Mouse (Mus musculus) forebrain, embryonic 11.5 days (tissue): Measurements from ENCODE around the gene Colq. TPM values are rescaled to one million over a fixed set of nuclear protein-coding genes. Genes with fewer than 3 reads are reported as not detected.

ENCODE experiments used
- ATAC-seq: fragments of 200-750 bp; cut with Nextera tagmentation; replicated peaks from 2 replicates; pipeline ENCODE4 v1.8.0; 2017; ENCODE audit warnings: moderate TSS enrichment; ENCODE audit not compliant: low FRiP score
- DNase-seq: peaks from one replicate; pipeline ENCODE4 v3.0.0-alpha.2; 2017; ENCODE audit warnings: low spot score
- H3K27ac ChIP-seq: fragments of 300-500 bp; sonication (generic); 2 replicates; pipeline ENCODE4 v1.5.1; 2014; ENCODE audit warnings: low read depth, low read length
- H3K27me3 ChIP-seq: fragments of 300-500 bp; sonication (generic); 2 replicates; pipeline ENCODE4 v1.6.1; 2014; ENCODE audit warnings: mild to moderate bottlenecking, low read length, mixed read lengths; ENCODE audit not compliant: control insufficient read depth, insufficient read depth
- H3K36me3 ChIP-seq: fragments of 300-500 bp; sonication (generic); 2 replicates; pipeline ENCODE4 v1.6.1; 2014; ENCODE audit warnings: mild to moderate bottlenecking, low read length, moderate library complexity, mixed read lengths; ENCODE audit not compliant: control insufficient read depth, insufficient read depth
- H3K4me1 ChIP-seq: fragments of 300-500 bp; sonication (generic); replicated peaks from 2 replicates; pipeline ENCODE4 v1.6.1; 2014; ENCODE audit warnings: low read length, mixed read lengths; ENCODE audit not compliant: control insufficient read depth, insufficient read depth
- H3K4me2 ChIP-seq: fragments of 300-500 bp; sonication (generic); 2 replicates; pipeline ENCODE4 v1.6.1; 2014; ENCODE audit warnings: low read depth, mild to moderate bottlenecking, low read length, moderate library complexity, mixed read lengths; ENCODE audit not compliant: severe bottlenecking
- H3K4me3 ChIP-seq: fragments of 300-500 bp; sonication (generic); 2 replicates; pipeline ENCODE4 v1.5.1; 2014; ENCODE audit warnings: low read depth, low read length
- H3K9ac ChIP-seq: fragments of 300-500 bp; sonication (generic); 2 replicates; pipeline ENCODE4 v1.6.1; 2014; ENCODE audit warnings: low read length
- H3K9me3 ChIP-seq: fragments of 300-500 bp; sonication (generic); 2 replicates; pipeline ENCODE4 v1.6.1; 2016; ENCODE audit warnings: low read length, mixed read lengths; ENCODE audit not compliant: control insufficient read depth
- WGBS: fragments of 180-500 bp; shearing (Covaris S2); extraction: QIAGEN DNeasy Blood & Tissue Kit; methylation state at CpG from one replicate; pipeline ENCODE4 v1.1.7; 2014; 5-methylcytosine and 5-hydroxymethylcytosine counted together
- polyA plus RNA-seq: library from polyadenylated mRNA; unstranded; fragments of >200 nt; fragmentation: Nextera tagmentation; extraction: Ambion mirVana; gene quantifications from 2 replicates; pipeline ENCODE4 v1.2.1, GENCODE M21; 2014

Gene Colq
- polyA plus RNA-seq, 1 experiment from 2014 or later, result not detected

GRCm38 (mm10) chr14:31496241-31496646 lies 94.9 kb downstream of the Colq start:
- no peak for DNase-seq
- no peak for ATAC-seq
- peak overlapping the region; percentile 93 for H3K9ac ChIP-seq
- H3K4me1 ChIP-seq, result peaks cover 12% of the 10 kb centered on the region
- peak overlapping the region; percentile 92 for H3K4me3 ChIP-seq
- no peaks in the 10 kb centered on the region for H3K9me3 ChIP-seq
- 66% methylated on average over 7 of the region's 7 CpGs for WGBS
- no peaks in the 10 kb centered on the region for H3K27me3 ChIP-seq
- H3K36me3 ChIP-seq, result no peaks in the 10 kb centered on the region; the same call in 1 of the 2 replicates
- H3K27ac ChIP-seq, result no peak overlapping the region
- peak overlapping the region; percentile 92 for H3K4me2 ChIP-seq

- DNase-seq (no peak), ATAC-seq (no peak)
- Histone ChIP-seq H3K27ac (peak overlapping the region; percentile 61; the same call in 1 of the 2 replicates), H3K9ac (peak overlapping the region; percentile 93), H3K4me1 (peaks cover 12% of the 10 kb centered on the region), H3K36me3 (no peaks in the 10 kb centered on the region; the same call in 1 of the 2 replicates), H3K4me3 (peak overlapping the region; percentile 92), H3K27me3 (no peaks in the 10 kb centered on the region), H3K9me3 (no peaks in the 10 kb centered on the region), H3K4me2 (peak overlapping the region; percentile 92)
- WGBS, result 8% methylated on average over 8 of the region's 8 CpGs
Measured at GRCm38 (mm10) chr14:31495538-31495937, 95.6 kb downstream of the Colq start.

GRCm38 (mm10) chr14:31494975-31495455 lies 96.1 kb downstream of the Colq start, which contains the start of gene Mettl6:
Gene Mettl6 (minus strand): TSS chr14:31495040.
- no peaks in the 10 kb centered on the region; the same call in 1 of the 2 replicates for H3K36me3 ChIP-seq
- H3K4me3 ChIP-seq, result peak within 1 kb of the TSS; percentile 92
- H3K4me2 ChIP-seq, result peak within 1 kb of the TSS; percentile 93
- peak within 1 kb of the TSS; percentile 93 for H3K9ac ChIP-seq
- peaks cover 12% of the 10 kb centered on the region for H3K4me1 ChIP-seq
- H3K27me3 ChIP-seq, result no peaks in the 10 kb centered on the region
- peak within 1 kb of the TSS; percentile 61 for H3K27ac ChIP-seq
- H3K9me3 ChIP-seq, result no peaks in the 10 kb centered on the region
- WGBS, result under 1% methylated on average over 49 of the region's 49 CpGs
- peak; percentile 92 for DNase-seq
- peak; percentile 93 for ATAC-seq

GRCm38 (mm10) chr14:31494349-31494974 lies 96.7 kb downstream of the Colq start, which contains the start of gene Eaf1:
Gene Eaf1 (plus strand): TSS chr14:31494399.
- Histone ChIP-seq H3K36me3 (no peaks in the 10 kb centered on the region; the same call in 1 of the 2 replicates), H3K27me3 (no peaks in the 10 kb centered on the region), H3K4me3 (peak within 1 kb of the TSS; percentile 92), H3K9me3 (no peaks in the 10 kb centered on the region), H3K9ac (peak within 1 kb of the TSS; percentile 93), H3K4me1 (peaks cover 12% of the 10 kb centered on the region), H3K4me2 (peak within 1 kb of the TSS; percentile 93), H3K27ac (peak within 1 kb of the TSS; percentile 61)
- WGBS, result 2% methylated on average over 37 of the region's 37 CpGs
- peak; percentile 61; the same call in 1 of the 2 replicates for ATAC-seq
- DNase-seq, result no peak

- Histone ChIP-seq H3K4me3 (peak overlapping the region; percentile 92), H3K36me3 (peaks cover 2% of the 10 kb centered on the region; the same call in 1 of the 2 replicates), H3K4me1 (peaks cover 12% of the 10 kb centered on the region), H3K9ac (peak overlapping the region; percentile 93), H3K27ac (no peak overlapping the region), H3K4me2 (peak overlapping the region; percentile 93), H3K9me3 (no peaks in the 10 kb centered on the region), H3K27me3 (no peaks in the 10 kb centered on the region)
- ATAC-seq (no peak), DNase-seq (no peak)
- 49% methylated on average over 9 of the region's 9 CpGs for WGBS
Measured at GRCm38 (mm10) chr14:31493901-31494300, 97.2 kb downstream of the Colq start.

- Histone ChIP-seq H3K4me1 (no peaks in the 10 kb centered on the region), H3K4me2 (no peak overlapping the region), H3K27ac (no peak overlapping the region), H3K36me3 (peaks cover 6% of the 10 kb centered on the region; the same call in 1 of the 2 replicates), H3K9ac (no peak overlapping the region), H3K4me3 (no peak overlapping the region), H3K9me3 (no peaks in the 10 kb centered on the region), H3K27me3 (no peaks in the 10 kb centered on the region)
- 92% methylated on average over 6 of the region's 6 CpGs for WGBS
- ATAC-seq (no peak), DNase-seq (no peak)
Measured at GRCm38 (mm10) chr14:31488055-31488454, 103.1 kb downstream of the Colq start.

GRCm38 (mm10) chr14:31486465-31486864 lies 104.7 kb downstream of the Colq start:
- Histone ChIP-seq H3K9me3 (no peaks in the 10 kb centered on the region), H3K4me1 (no peaks in the 10 kb centered on the region), H3K27ac (no peak overlapping the region), H3K4me2 (no peak overlapping the region), H3K9ac (no peak overlapping the region), H3K4me3 (no peak overlapping the region), H3K27me3 (no peaks in the 10 kb centered on the region), H3K36me3 (peaks cover 9% of the 10 kb centered on the region; the same call in 1 of the 2 replicates)
- ATAC-seq, result no peak
- WGBS, result 86% methylated on average over 4 of the region's 4 CpGs
- no peak for DNase-seq

GRCm38 (mm10) chr14:31482417-31482816 lies 108.7 kb downstream of the Colq start:
- Histone ChIP-seq H3K27ac (no peak overlapping the region), H3K27me3 (no peaks in the 10 kb centered on the region), H3K9me3 (no peaks in the 10 kb centered on the region), H3K36me3 (peaks cover 9% of the 10 kb centered on the region; the same call in 1 of the 2 replicates), H3K9ac (no peak overlapping the region), H3K4me3 (no peak overlapping the region), H3K4me1 (no peaks in the 10 kb centered on the region), H3K4me2 (no peak overlapping the region)
- no peak for ATAC-seq
- WGBS, result 85% methylated on average over 5 of the region's 5 CpGs
- no peak for DNase-seq
